Mouse (Mus musculus) small intestine, adult 2 months (tissue): ENCODE measurements around the gene Gm4969.

ENCODE experiments used
- CTCF ChIP-seq: fragments of 200-500 bp; IDR thresholded peaks from 2 replicates; pipeline ENCODE4 v1.5.1; 2012; ENCODE audit warnings: low read depth, mild to moderate bottlenecking, control low read depth, inconsistent platforms, low read length, moderate library complexity, mixed read lengths; ENCODE audit not compliant: insufficient replicate concordance, insufficient read length; ENCODE audit errors: extremely low read depth
- POLR2A ChIP-seq: fragments of 200-500 bp; IDR thresholded peaks from 2 replicates; pipeline ENCODE4 v1.6.1; 2012; ENCODE audit warnings: low read depth, mild to moderate bottlenecking, control low read depth, inconsistent platforms, low read length, moderate library complexity

- no peak for TF ChIP-seq POLR2A
- TF ChIP-seq CTCF: no peak
Measured at GRCm38 (mm10) chr7:19094471-19094825, 23.7 kb downstream of the Gm4969 start, which contains the start of gene Six5.
